Mouse (Mus musculus): ENCODE data around the gene Gm884.

Gene Gm884

DNA sequence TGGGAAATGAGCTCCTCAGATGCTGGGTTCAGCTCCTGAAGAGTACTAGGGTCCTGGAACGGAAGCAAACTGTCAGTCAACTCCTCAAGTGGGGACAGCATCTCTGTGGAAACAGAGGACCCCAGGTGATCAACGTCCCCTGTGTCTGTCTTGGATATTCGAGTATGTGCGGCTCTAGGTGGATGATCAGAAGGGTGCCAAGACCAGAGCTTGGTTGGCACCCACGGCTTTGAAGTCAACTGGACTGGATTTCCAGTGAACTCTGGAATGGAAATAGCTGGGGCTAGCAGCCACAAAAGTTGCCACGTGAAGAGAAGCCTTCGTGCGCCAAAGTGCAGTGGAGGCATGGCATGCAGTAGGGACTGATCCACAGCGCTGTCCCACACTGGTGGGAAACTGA is at the start of gene Gm884:
Gene Gm884, minus strand, starts transcription at position 101 of the 400 bp plus-strand sequence.
- no peak for DNase-seq (ENCODE audit: low spot score)

DNA sequence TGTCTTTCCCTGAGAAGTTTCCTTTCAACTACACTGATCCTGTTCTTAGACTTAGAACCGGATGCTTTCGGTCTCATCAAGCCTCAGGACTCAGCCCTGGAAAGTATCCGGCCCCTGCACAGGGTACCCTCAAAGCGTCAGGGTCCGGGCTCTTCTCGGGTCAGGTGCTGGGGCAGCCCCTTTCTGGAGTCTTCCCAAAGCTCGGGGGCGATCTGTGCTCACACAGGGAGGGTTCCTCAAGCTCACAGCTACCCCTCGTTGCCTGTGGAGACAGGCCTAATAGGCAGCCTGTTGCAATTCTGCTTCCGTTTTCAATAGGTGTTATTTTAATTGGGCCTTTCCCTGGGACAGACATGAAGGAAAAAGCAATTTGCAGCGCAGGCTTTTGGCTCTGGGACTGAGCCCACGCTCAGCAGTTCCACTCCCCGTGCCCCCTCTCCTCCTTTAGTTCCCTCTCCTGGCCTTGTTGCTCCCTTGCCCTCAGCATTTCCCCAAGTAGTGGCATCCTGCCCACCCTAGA is 46.0 kb upstream of the Gm884 start:
- DNase-seq (ENCODE audit: low spot score) = no peak

DNA sequence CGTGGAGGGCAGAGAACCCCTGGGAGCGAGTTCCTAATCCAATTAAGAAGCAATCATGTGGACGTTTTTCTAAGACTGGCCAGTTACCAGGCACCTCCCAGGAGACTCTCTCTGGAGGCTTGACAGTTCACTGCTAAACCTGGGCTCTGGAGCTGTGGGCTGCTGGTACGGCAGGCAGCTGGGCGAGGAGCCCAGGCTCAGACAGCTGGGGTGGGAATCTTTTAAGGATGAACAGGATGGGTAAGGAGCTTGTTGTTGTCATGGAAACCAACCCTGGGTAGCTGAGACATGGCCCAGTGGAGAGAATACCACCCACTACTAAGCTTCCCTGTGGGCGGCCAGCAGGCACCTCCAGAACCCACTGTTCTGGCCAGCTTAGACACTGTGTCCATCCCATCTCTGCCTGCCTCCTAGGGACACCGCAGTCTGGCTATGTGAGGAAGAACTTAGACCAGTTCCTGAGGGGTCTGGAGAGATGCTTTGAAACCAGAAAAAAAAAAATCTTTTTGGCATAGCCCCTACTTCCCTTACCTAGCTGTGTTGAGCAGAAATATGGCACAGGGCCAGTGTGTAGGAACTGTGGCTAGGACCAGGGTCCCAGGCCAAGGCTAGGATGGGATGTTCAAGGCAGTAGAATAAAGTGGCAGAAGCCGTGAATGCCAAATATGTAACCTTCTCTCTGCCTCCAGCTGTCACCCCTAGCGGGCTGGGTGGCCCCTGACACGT is 45.4 kb upstream of the Gm884 start:
- no peak for DNase-seq (ENCODE audit: low spot score)

DNA sequence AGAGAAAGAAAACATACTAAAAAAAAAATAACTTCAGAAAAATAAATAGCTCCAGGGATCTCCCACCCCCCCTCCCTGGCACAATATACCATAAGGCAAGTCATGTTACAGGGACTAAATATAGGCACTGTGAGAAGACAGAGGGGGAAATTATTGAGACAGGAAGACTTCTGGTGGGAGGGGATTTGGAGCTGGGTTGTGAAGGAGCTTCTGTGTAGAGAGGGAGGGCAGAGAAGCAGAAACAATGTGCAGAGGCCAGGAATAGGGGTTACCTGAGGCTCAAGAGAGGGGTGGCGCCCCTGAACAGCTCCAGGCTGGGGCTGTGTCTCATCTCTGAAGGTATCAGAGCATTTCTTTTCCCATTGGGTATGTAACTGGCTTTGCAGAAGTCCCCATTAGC is 44.8 kb upstream of the Gm884 start:
- no peak for DNase-seq (ENCODE audit: low spot score)

DNA sequence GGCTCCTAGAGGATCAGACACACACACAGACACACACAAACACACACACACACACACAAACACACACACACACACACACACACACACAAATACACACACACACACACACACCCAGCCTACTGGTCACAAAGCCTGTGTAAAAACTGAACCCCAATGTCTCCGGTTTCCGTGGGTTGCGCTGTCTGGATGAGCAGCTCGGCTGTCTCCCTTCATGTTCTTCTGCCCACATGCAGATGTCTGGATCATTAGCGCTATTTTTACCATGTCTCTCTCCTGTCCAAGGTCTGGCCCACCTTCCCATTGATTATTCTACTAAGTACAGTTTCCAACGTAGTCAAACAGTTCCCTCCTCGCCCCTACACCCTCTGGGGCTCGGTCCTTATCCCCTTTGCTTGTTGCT is 42.2 kb upstream of the Gm884 start:
- no peak for DNase-seq (ENCODE audit: low spot score)

DNA sequence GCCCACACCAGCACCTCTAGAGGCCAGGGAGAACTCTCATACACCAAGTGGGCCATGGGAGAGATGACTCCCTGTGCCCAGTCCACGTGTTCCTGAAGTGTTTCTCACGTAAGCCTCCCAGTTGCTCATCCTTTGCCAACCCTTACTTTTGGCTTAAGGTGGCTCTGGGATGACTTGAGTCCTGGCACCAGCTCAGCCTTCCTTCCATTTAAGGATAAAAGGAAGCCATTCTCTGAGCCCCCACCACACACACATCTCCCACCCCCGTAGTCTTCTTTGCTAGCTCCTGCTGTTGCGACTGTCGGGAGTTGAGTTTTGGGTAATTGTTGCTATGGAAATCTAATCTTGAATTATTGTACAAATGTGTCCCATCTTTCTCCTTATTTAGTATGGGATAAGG is 41.6 kb upstream of the Gm884 start:
- no peak for DNase-seq (ENCODE audit: low spot score)

DNA sequence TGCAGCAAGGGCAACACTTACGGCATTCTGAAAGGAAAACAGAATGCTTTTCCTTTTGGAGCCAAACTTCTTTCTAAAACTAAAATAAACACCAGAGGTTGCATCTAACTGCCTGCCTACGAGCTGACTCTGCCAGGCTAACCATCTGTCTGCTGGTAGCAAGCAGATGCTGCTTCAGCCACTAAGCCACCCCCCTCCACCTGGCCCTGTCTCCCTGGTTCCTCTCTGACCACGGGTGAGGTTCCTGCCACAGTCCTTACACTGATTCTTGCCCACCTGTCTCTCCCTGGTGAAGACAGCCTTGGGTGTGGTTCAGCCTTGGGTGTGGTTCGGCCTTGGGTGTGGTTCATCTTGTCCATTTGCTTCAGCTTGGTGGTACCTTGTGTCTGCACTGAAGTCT is 40.9 kb upstream of the Gm884 start:
- no peak for DNase-seq (ENCODE audit: low spot score)

DNA sequence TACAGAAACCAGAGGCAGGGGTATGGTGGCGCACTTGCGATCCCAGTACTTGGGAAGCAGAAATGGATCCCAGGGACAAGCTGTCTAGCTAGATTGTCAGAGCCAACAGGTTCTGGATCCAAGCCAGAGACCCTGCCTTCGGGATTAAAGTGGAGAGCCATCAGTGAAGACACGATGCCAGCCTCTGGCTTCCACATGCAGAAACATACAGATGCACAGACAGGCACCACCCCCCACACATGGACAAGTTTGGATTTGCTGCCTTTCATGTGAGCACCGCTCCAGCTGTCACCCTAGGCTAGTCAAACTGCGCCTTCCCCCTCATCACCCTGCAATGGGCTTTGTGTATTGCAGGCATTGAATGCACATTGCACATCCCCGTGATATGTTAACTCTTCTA is 37.2 kb upstream of the Gm884 start:
- no peak for DNase-seq (ENCODE audit: low spot score)

DNA sequence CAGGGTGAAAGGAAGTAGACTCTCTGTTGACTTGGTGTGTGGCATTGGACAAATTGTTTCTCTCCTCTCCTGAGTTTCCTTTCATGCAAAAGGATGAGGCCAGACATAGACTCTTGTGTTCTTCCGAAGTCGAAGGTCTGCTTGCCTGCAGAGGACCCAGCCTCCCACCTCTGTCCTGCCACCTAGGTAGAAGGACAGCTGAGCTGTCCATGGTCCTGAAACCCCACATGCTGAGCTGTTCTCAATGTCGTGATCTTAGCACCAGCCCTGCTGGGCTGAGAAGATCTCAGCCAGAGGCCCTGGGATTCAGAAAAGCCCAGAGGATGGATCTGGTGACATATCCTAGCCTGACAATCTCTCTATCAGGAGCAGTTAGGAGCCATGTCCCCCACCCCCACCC is 35.6 kb upstream of the Gm884 start:
- DNase-seq (ENCODE audit: low spot score) = no peak

DNA sequence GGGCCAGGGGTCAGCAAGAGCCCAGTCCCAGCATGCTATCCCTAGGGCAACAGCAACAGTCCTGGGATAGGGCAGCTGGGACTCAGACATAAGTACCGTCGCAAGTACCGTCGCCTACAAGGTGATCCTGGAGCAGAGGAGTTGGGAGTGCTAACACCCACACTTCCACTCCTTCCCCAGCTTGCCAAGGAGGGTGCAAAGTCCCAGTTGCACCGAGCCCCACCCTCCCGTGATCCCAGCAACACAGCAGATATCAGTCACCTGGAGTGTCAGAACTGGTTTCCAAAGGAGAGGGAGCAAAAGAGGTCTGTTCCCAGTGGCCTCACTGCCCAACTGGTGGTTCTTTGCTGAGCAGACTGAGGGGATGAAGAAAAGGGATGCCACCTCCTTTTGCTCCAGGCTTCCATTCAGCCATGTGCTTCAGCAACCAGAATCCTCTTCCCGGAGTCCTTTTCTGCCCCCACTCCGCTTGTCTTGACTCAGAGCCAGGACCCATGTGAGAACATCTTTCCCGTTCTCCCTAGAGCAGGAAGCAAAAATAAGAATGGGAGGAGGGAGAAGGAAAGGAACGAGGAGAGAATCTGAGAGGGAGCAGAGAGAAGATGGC is 32.5 kb upstream of the Gm884 start:
- no peak for DNase-seq (ENCODE audit: low spot score)

DNA sequence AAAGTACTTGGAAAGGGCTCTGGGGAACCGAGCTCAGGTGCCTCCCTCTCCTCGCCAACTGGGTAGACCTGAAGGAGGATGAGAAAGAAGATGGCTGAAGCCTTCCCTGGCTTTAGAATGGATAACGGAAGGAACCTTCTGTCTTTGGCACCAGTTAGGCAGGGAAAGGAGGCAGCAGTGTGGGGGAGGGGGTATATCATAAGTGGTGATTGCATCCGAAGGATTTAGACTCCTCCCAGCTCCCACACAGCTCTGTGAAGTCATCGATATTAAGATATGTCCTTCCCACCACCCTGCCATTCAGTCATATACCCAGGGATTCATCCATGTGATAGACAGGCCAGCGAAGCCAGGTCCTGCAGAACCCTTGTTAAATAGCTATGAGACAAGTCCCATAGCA is 30.5 kb upstream of the Gm884 start:
- no peak for DNase-seq (ENCODE audit: low spot score)

DNA sequence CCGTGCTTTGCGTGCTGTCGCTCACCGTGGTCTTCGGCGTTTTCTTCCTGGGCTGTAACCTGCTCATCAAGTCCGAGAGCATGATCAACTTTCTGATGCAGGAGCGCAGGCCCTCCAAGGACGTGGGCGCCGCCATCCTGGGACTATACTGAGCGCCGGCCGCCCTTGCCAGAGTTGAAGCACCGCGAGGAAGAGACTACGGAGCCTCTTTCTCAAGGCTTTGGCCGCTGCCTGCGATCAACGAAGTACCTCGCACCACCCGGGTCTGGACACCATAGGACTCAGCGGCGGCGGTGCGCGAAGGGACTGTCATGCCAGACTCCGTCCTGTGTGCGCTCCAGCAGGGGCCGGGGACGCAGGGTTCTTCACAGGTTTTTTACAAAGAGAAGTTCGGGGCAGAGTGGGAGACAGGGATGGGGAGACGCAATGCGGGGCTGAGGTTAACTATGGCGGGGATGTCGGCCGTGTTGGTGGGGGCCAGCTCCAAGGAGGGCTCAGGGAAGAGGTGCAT is 29.1 kb upstream of the Gm884 start:
- no peak for DNase-seq (ENCODE audit: low spot score)

DNA sequence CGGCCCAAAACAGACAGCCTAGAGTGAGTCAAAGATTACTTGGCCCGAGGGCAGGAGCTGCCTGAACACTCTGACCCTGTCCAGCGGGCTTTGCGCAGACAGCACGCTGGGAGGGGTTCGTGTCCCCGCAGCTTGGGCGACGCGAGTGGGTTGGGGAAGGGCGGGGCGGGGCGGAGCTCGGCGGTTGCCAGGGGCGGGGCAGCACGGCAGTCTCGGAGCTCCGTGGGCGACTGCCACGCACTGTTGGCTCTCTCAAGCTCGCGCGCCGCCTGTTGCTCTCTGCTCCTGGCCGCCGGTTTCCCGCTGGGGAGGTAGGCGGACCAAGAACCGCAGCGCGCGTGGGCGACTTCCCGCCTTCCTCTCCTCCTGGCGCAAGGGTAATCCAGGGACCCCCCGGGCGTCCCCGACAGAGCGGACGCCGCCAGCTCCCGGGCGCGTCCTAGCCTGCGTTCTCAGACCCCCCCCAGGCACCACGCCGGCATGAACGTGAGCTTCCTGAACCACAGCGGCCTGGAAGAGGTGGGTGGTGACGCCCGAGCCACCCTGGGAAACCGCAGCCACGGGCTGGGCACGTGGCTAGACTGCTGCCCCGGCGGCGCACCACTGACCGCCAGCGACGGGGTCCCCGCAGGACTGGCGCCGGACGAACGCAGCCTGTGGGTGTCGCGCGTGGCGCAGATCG is 28.5 kb upstream of the Gm884 start, which contains the start of gene Rprml:
Gene Rprml, plus strand, starts transcription at position 270 of the 682 bp plus-strand sequence.
- DNase-seq (ENCODE audit: low spot score) = no peak

DNA sequence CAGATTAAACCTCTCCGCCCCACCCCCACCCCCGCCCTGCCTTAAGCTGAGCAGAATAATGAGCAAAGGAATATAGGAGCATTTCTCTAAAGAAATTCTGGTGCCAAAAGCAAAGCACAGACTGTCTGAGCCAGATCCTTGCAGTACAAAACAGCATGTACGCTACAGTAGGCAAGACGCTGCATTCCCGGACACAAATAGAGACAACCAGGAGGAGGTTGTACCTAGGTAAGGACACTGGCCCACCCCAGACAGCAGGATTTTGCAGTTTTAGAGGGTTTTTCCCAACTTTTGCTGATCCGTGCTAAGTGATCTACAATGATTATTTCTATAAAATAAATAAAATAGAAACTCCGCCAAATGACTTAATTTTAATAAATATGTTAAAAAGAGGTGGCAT is 27.7 kb upstream of the Gm884 start:
- no peak for DNase-seq (ENCODE audit: low spot score)

DNA sequence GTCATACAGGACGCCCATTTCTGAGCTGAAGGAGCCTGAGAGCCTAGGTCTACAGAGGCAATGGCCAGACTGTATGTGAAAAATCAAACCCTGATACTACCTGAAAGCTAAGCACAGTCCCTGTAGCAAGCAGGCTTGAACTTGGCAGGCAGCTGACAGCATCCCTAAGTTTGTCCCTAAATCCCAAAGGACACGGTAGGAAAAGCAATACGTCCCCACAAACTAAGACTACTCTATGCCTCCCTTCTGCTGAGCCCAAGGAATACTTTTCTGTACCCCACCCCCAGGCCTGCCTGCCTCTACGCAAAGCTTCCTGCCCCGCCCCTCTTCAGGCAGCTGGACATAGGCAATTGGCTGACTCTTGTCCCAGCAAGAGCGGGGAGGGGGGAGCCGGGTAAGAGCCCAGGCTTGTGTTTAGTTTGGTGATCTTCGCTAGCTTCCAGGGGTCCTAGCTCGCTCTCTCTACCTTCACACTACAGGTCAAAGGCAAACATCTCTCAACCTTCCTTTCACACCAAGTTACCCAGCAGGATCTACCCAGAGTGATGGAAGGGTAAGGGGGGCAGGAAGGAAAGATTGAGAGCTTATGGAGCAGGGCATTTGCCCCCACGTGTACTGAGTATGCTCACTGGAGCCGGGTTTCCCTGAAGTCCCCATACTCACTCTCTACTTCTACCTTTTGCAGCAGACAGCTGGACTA is 27.1 kb upstream of the Gm884 start:
- DNase-seq (ENCODE audit: low spot score) = no peak

DNA sequence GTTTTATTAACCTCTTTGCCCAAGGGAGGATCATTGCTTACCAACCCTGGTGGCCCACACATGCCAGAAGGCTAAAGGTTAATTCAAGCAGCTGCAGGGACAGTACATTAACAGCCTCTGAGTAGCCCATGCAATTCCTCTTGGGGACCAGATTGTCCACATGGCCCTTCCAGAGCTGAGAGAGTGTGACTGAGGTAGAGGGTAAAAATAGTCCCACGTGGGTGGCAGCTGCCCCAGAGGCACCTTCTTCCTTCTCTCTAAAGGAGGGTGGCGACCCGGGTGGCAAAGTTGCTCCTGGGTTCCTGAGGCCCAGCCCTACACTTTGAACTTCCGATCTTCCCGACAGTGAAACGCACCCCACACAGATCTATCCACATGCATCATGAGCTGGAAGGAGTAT is 25.4 kb upstream of the Gm884 start:
- DNase-seq (ENCODE audit: low spot score) = no peak

DNA sequence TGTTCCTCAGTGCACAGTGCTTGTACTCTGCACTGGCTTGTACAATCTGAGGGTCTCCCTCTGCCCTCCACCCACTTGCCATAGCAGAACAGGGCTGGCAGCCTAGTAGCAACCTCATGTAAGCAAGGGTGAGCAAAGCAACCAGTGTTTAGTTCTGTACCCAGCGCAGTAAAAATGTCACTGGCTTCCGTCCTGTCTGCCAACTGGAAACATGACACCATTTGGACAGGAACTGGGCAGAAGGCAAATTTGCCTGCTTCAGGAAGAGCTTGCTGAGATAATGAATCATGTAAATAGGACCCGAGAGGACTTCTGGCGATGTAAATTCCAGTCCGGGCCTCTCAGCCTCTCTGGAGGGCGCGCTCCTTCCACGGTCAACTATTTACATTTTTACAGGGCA is 24.8 kb upstream of the Gm884 start:
- no peak for DNase-seq (ENCODE audit: low spot score)

DNA sequence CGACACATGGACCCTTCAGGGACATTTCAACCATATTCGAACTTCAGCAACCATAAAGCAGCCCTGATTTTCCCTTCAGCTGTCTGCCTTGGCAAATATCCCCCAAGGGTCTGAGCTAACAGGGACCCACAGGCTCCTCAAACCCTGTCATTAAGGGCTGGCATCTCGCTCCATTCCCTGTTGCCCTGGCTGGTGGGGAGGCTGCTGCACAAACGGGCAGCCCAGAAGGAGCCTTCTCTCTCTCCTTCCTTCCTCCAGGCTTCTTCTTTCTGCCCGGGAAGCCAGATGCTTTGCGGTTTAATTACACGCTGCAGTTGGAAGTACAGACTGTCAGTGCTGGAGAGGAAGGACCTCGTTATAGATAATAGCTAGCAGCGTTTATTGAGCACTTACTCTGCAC is 22.3 kb upstream of the Gm884 start:
- no peak for DNase-seq (ENCODE audit: low spot score)

DNA sequence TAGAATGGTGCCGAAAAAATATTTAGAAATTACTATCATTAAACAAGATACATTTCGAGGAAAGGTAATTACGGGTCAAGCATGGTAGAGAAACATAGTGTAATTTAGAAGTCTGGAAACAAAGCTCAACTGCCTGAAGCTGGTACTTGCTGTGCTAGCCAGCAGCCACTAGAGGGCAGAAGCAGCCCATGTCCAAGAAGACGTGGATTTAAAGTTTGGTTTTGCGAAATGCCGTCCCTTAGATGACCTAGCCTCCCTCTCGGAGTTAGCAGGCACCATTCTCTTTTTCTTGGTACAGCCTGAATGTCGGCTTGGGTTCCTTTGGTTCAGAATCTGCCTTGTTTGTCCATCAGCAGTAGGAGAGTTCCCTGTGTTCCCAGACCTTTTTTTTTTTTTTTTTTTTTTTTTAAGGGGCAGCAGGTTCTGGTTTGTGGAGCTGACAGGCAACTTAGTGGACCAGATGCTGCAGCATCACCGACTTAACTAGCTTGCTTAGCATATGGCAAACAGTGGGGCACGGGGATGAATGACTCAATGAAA is 18.5 kb upstream of the Gm884 start:
- DNase-seq (ENCODE audit: low spot score) = no peak

DNA sequence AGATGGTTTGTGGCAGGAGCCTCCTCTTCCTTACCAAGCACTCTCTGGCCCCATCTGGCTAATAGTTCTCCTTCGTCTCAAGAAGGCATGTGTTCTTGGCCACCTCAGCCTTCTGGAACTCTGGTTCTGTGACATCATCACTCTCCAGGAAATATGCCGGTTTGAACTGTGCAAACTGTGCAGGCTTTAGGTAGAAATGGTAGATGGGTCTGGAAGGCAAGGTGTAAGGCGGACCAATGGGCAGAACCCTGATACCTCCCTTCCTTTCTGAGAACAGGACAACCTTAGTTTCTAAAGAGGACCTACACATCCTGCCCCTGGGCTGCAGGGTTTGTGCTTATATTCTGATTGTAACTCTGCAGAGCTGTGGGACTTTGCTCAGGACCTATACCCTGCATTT is 17.9 kb upstream of the Gm884 start, which contains the start of gene Lyzl6:
Gene Lyzl6, minus strand, starts transcription at position 101 of the 400 bp plus-strand sequence.
- DNase-seq (ENCODE audit: low spot score) = no peak

DNA sequence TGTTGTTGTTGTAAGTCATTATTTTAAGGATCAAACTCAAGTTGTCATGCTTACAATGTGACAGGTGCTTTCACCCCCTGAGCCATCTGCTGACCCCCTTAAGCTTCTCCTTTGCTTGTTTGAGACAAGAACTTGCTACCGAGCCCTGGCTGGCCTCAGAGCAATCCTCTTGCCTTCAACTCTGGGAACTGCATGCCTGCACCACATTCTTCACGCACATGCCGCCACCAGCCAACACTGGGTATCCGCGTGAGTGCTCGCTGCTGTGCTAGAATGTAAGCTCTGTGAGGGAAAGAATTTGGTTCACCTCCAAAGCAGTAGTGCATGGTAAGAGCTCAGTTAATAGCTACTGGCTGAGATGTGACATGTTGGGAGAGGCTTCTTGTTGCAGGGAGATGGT is 15.3 kb upstream of the Gm884 start:
- DNase-seq (ENCODE audit: low spot score) = no peak

DNA sequence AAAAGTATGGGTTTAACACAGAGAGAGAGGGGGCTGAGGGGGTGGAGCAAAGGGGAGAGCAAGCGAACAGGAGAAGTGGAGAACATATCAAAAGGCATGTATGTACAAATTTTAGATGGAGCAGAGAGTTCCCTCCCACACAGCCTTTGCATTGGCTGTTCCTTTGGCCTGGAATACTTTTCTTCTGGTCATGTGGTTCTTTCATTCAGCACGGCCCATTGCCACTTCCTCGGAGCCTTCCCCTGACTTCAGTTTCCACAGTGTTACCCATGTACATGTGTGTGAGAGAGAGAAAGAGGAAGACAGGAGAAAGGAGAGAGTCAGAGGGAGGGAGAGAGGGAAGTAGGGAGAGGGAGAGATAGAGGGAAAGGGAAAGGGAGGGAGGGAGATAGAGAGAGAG is 14.5 kb upstream of the Gm884 start:
- DNase-seq (ENCODE audit: low spot score) = no peak

All from spleen, adult 12 weeks (tissue).